Mouse (Mus musculus) heart, postnatal 25 days (tissue): ENCODE results near the gene Nemf. TPM values are rescaled to one million over a fixed set of nuclear protein-coding genes. Genes with fewer than 3 reads are reported as not detected.

ENCODE experiments used
- DNase-seq: peaks from one replicate; pipeline ENCODE4 v3.0.0; 2022; ENCODE audit warnings: low spot score
- intact Hi-C: fragments of 180-260 bp; cut with DNase I; formaldehyde crosslinking; loops from one replicate; pipeline ENCODE4 v1.15.1; 2025
- microRNA-seq: library from miRNA; unstranded; fragments of <30 nt; microRNA quantifications from one replicate; pipeline ENCODE4 v1.2.0, GENCODE M21; 2022
- total RNA-seq, 2 experiments: library from RNA; stranded (reverse); gene quantifications; 2 replicates each; pipeline ENCODE4 v1.2.3; 2021

The Nemf gene
- total RNA-seq, 2 experiments from 2014 or later = 24.0 to 24.4 TPM

GRCm38 (mm10) chr12:69283146-69283545, 73.8 kb downstream of the Nemf start:
- intact Hi-C loops = no loop called here
- no peak for DNase-seq

GRCm38 (mm10) chr12:69280915-69281314, 76.0 kb downstream of the Nemf start:
- intact Hi-C loops = no loop called here
- DNase-seq = no peak

- intact Hi-C loops = no loop called here
- DNase-seq = no peak
These were observed 77.0 kb downstream of the Nemf start for GRCm38 (mm10) chr12:69279931-69280469.

- intact Hi-C loops = no loop called here
- no peak for DNase-seq
These were observed 88.0 kb downstream of the Nemf start for GRCm38 (mm10) chr12:69268956-69269355.

GRCm38 (mm10) chr12:69267956-69268632, 88.9 kb downstream of the Nemf start:
- intact Hi-C loops = no loop called here

GRCm38 (mm10) chr12:69265031-69265430, 91.9 kb downstream of the Nemf start:
- intact Hi-C loops = no loop called here
- DNase-seq = no peak

More at GRCm38 (mm10) chr12:69267956-69268632, 88.9 kb downstream of the Nemf start:
- no peak for DNase-seq

- intact Hi-C loops = no loop called here
These were observed 94.7 kb downstream of the Nemf start for GRCm38 (mm10) chr12:69262251-69262650.

More at GRCm38 (mm10) chr12:69262251-69262650, 94.7 kb downstream of the Nemf start:
- no peak for DNase-seq

Small RNA genes within 50 kb of the gene (microRNA-seq; reads per million reads assigned to microRNA genes)
- gene Gm47299 = not detected
- not detected for gene Gm47305

Other genes starting within 250 kb of the Nemf start
- 1,000 to 10,000 TPM; 1,352 to 1,376 TPM for gene Rps29, start 198.0 kb downstream of the Nemf start, total RNA-seq
- under 1 TPM in 1 of 2 experiments, not detected in 1; 0.88 TPM for gene Lrr1, start 188.4 kb downstream of the Nemf start, total RNA-seq
- gene Rpl36al, start 173.1 kb downstream of the Nemf start, total RNA-seq = 100 to 1,000 TPM; 224 to 242 TPM
- gene Mgat2, start 173.0 kb downstream of the Nemf start, total RNA-seq = 10 to 100 TPM; 19.6 to 20.0 TPM
- gene Gm49383, start 160.1 kb downstream of the Nemf start, total RNA-seq = 1 to 10 TPM; 2.6 to 4.5 TPM
- gene Dnaaf2, start 158.7 kb downstream of the Nemf start, total RNA-seq = under 1 TPM; 0.34 to 0.56 TPM
- gene Gm49384, start 152.9 kb downstream of the Nemf start, total RNA-seq = 1 to 10 TPM; 2.3 to 3.7 TPM
- 1 to 10 TPM in 1 of 2 experiments, under 1 TPM in 1; 0.98 to 1.2 TPM for gene Pole2, start 129.0 kb downstream of the Nemf start, total RNA-seq
- gene Klhdc1, start 116.0 kb downstream of the Nemf start, total RNA-seq = 10 to 100 TPM; 26.5 to 28.7 TPM
- 100 to 1,000 TPM; 103 to 105 TPM for gene Klhdc2, start 60.5 kb downstream of the Nemf start, total RNA-seq
- gene Arf6, start 15.0 kb upstream of the Nemf start, total RNA-seq = 10 to 100 TPM; 40.5 to 43.7 TPM
- gene Gm9887, start 15.3 kb upstream of the Nemf start, total RNA-seq = under 1 TPM; 0.60 to 0.61 TPM
- 1 to 10 TPM; 3.4 to 4.1 TPM for gene Vcpkmt, start 225.9 kb upstream of the Nemf start, total RNA-seq